Mouse (Mus musculus): ENCODE results near the gene Agap2. TPM values are rescaled to one million over a fixed set of nuclear protein-coding genes. Genes with fewer than 3 reads are reported as not detected.

Agap2 gene
- polyA plus RNA-seq, 1 experiment from 2014 or later = 0.07 TPM

- WGBS = 79% methylated on average over 5 of the region's 5 CpGs
- H3K4me3 ChIP-seq (ENCODE audit: low read length) = no peak overlapping the region
- no peak overlapping the region for H3K4me2 ChIP-seq (replicated peaks; ENCODE audit: low read depth, low read length)
- ATAC-seq (ENCODE audit: low FRiP score, low TSS enrichment) = no peak
- H3K9me3 ChIP-seq (ENCODE audit: control insufficient read depth, low read length) = no peaks in the 10 kb centered on the region
- H3K36me3 ChIP-seq (ENCODE audit: control insufficient read depth, insufficient read depth, low read length) = peaks cover 30% of the 10 kb centered on the region
- peaks cover 21% of the 10 kb centered on the region for H3K4me1 ChIP-seq (ENCODE audit: control insufficient read depth, insufficient read depth, low read length)
- H3K27ac ChIP-seq (ENCODE audit: low read depth, low read length) = no peak overlapping the region
- no peak overlapping the region for H3K9ac ChIP-seq (ENCODE audit: low read depth, low read length)
- peaks cover 8% of the 10 kb centered on the region for H3K27me3 ChIP-seq (ENCODE audit: control insufficient read depth, insufficient read depth, low read length)
Observed at GRCm38 (mm10) chr10:127062503-127062902, 12.6 kb upstream of the Agap2 start.

- H3K9ac ChIP-seq (ENCODE audit: low read depth, low read length) = peak within 1 kb of the TSS; percentile 96
- peaks cover 8% of the 10 kb centered on the region for H3K27me3 ChIP-seq (ENCODE audit: control insufficient read depth, insufficient read depth, low read length)
- under 1% methylated on average over 43 of the region's 46 CpGs for WGBS
- H3K4me3 ChIP-seq (ENCODE audit: low read length) = peak within 1 kb of the TSS; percentile 95
- peak within 1 kb of the TSS; percentile 85 for H3K27ac ChIP-seq (ENCODE audit: low read depth, low read length)
- peaks cover 39% of the 10 kb centered on the region for H3K36me3 ChIP-seq (ENCODE audit: control insufficient read depth, insufficient read depth, low read length)
- peak; percentile 92 for ATAC-seq (ENCODE audit: low FRiP score, low TSS enrichment)
- no peaks in the 10 kb centered on the region for H3K9me3 ChIP-seq (ENCODE audit: control insufficient read depth, low read length)
- peaks cover 18% of the 10 kb centered on the region for H3K4me1 ChIP-seq (ENCODE audit: control insufficient read depth, insufficient read depth, low read length)
- H3K4me2 ChIP-seq (replicated peaks; ENCODE audit: low read depth, low read length) = peak within 1 kb of the TSS; percentile 68
Observed at GRCm38 (mm10) chr10:127063239-127063872, 11.7 kb upstream of the Agap2 start, which contains the start of gene Cdk4. Gene Cdk4, plus strand, starts transcription at chr10:127063534.

GRCm38 (mm10) chr10:127063913-127064870 is 10.9 kb upstream of the Agap2 start:
- Histone ChIP-seq H3K4me1 (ENCODE audit: control insufficient read depth, insufficient read depth, low read length) (peaks cover 17% of the 10 kb centered on the region), H3K27me3 (ENCODE audit: control insufficient read depth, insufficient read depth, low read length) (peaks cover 2% of the 10 kb centered on the region; the same call in 1 of the 2 replicates), H3K9ac (ENCODE audit: low read depth, low read length) (peak overlapping the region; percentile 96), H3K27ac (ENCODE audit: low read depth, low read length) (peak overlapping the region; percentile 85), H3K9me3 (ENCODE audit: control insufficient read depth, low read length) (no peaks in the 10 kb centered on the region), H3K4me2 (replicated peaks; ENCODE audit: low read depth, low read length) (peak overlapping the region; percentile 68), H3K4me3 (ENCODE audit: low read length) (peak overlapping the region; percentile 95), H3K36me3 (ENCODE audit: control insufficient read depth, insufficient read depth, low read length) (peaks cover 43% of the 10 kb centered on the region)
- WGBS = 12% methylated on average over 37 of the region's 37 CpGs
- ATAC-seq (ENCODE audit: low FRiP score, low TSS enrichment) = no peak

GRCm38 (mm10) chr10:127065981-127066380 is 9.1 kb upstream of the Agap2 start:
- H3K4me3 ChIP-seq (ENCODE audit: low read length) = no peak overlapping the region
- no peak overlapping the region for H3K9ac ChIP-seq (ENCODE audit: low read depth, low read length)
- 86% methylated on average over 9 of the region's 9 CpGs for WGBS
- no peak overlapping the region for H3K27ac ChIP-seq (ENCODE audit: low read depth, low read length)
- peaks cover 12% of the 10 kb centered on the region for H3K4me1 ChIP-seq (ENCODE audit: control insufficient read depth, insufficient read depth, low read length)
- H3K9me3 ChIP-seq (ENCODE audit: control insufficient read depth, low read length) = no peaks in the 10 kb centered on the region
- H3K36me3 ChIP-seq (ENCODE audit: control insufficient read depth, insufficient read depth, low read length) = peaks cover 43% of the 10 kb centered on the region
- no peaks in the 10 kb centered on the region; the same call in 1 of the 2 replicates for H3K27me3 ChIP-seq (ENCODE audit: control insufficient read depth, insufficient read depth, low read length)
- no peak for ATAC-seq (ENCODE audit: low FRiP score, low TSS enrichment)
- no peak overlapping the region for H3K4me2 ChIP-seq (replicated peaks; ENCODE audit: low read depth, low read length)

- no peak for ATAC-seq (ENCODE audit: low FRiP score, low TSS enrichment)
- no peak overlapping the region for H3K27ac ChIP-seq (ENCODE audit: low read depth, low read length)
- no peak overlapping the region for H3K4me2 ChIP-seq (replicated peaks; ENCODE audit: low read depth, low read length)
- H3K27me3 ChIP-seq (ENCODE audit: control insufficient read depth, insufficient read depth, low read length) = no peaks in the 10 kb centered on the region
- WGBS = 91% methylated on average over 14 of the region's 14 CpGs
- H3K36me3 ChIP-seq (ENCODE audit: control insufficient read depth, insufficient read depth, low read length) = peaks cover 43% of the 10 kb centered on the region
- no peak overlapping the region for H3K9ac ChIP-seq (ENCODE audit: low read depth, low read length)
- H3K4me1 ChIP-seq (ENCODE audit: control insufficient read depth, insufficient read depth, low read length) = peaks cover 16% of the 10 kb centered on the region
- no peaks in the 10 kb centered on the region for H3K9me3 ChIP-seq (ENCODE audit: control insufficient read depth, low read length)
- no peak overlapping the region for H3K4me3 ChIP-seq (ENCODE audit: low read length)
Observed at GRCm38 (mm10) chr10:127066519-127067018, 8.5 kb upstream of the Agap2 start.

- Histone ChIP-seq H3K4me3 (ENCODE audit: low read length) (peak overlapping the region; percentile 69), H3K27ac (ENCODE audit: low read depth, low read length) (no peak overlapping the region), H3K4me1 (ENCODE audit: control insufficient read depth, insufficient read depth, low read length) (peaks cover 13% of the 10 kb centered on the region), H3K9ac (ENCODE audit: low read depth, low read length) (peak overlapping the region; percentile 77; the same call in 1 of the 2 replicates), H3K36me3 (ENCODE audit: control insufficient read depth, insufficient read depth, low read length) (peaks cover 43% of the 10 kb centered on the region), H3K4me2 (replicated peaks; ENCODE audit: low read depth, low read length) (peak overlapping the region; percentile 92), H3K9me3 (ENCODE audit: control insufficient read depth, low read length) (no peaks in the 10 kb centered on the region), H3K27me3 (ENCODE audit: control insufficient read depth, insufficient read depth, low read length) (no peaks in the 10 kb centered on the region)
- WGBS = 78% methylated on average over 9 of the region's 9 CpGs
- no peak for ATAC-seq (ENCODE audit: low FRiP score, low TSS enrichment)
Observed at GRCm38 (mm10) chr10:127068360-127069038, 6.6 kb upstream of the Agap2 start.

- Histone ChIP-seq H3K9ac (ENCODE audit: low read depth, low read length) (peak overlapping the region; percentile 77), H3K27ac (ENCODE audit: low read depth, low read length) (peak overlapping the region; percentile 90), H3K4me1 (ENCODE audit: control insufficient read depth, insufficient read depth, low read length) (peaks cover 13% of the 10 kb centered on the region)
Observed at GRCm38 (mm10) chr10:127069281-127070189, 5.5 kb upstream of the Agap2 start.

More at GRCm38 (mm10) chr10:127069281-127070189, 5.5 kb upstream of the Agap2 start:
- Histone ChIP-seq H3K4me3 (ENCODE audit: low read length) (peak overlapping the region; percentile 69), H3K36me3 (ENCODE audit: control insufficient read depth, insufficient read depth, low read length) (peaks cover 43% of the 10 kb centered on the region), H3K9me3 (ENCODE audit: control insufficient read depth, low read length) (no peaks in the 10 kb centered on the region), H3K27me3 (ENCODE audit: control insufficient read depth, insufficient read depth, low read length) (no peaks in the 10 kb centered on the region), H3K4me2 (replicated peaks; ENCODE audit: low read depth, low read length) (peak overlapping the region; percentile 92)
- ATAC-seq (ENCODE audit: low FRiP score, low TSS enrichment) = peak; percentile 61
- WGBS = 5% methylated on average over 30 of the region's 30 CpGs
